Mouse (Mus musculus) lung, adult 2 months (tissue): Measurements from ENCODE around the gene Tenm4.

Experiments used
- CTCF ChIP-seq: fragments of 200-500 bp; IDR thresholded peaks from 2 replicates; pipeline ENCODE4 v1.5.1; 2011; ENCODE audit warnings: mild to moderate bottlenecking, low read length, control low read depth; ENCODE audit not compliant: insufficient read depth
- POLR2A ChIP-seq: fragments of 200-500 bp; IDR thresholded peaks from 2 replicates; pipeline ENCODE4 v1.6.1; 2011; ENCODE audit warnings: low read depth, mild to moderate bottlenecking, control low read depth, low read length, borderline replicate concordance; ENCODE audit errors: extremely low read depth

GRCm38 (mm10) chr7:96417251-96418004, 246.4 kb downstream of the Tenm4 start:
- TF ChIP-seq POLR2A (no peak), CTCF (no peak)
